Mouse (Mus musculus) MEL-GATA-1-ER (cell line): ENCODE measurements around the gene Gm9507.
"Not testable (repeated sequence)": the region's sequence is repeated elsewhere in the genome, so short reads cannot be mapped to it uniquely, and the experiment has no call there.

Experiments used
- DNase-seq: peaks from one replicate; pipeline ENCODE4 v3.0.0-alpha.2; 2012; ENCODE audit warnings: low read depth; ENCODE audit errors: extremely low read depth

The Gm9507 gene

DNA sequence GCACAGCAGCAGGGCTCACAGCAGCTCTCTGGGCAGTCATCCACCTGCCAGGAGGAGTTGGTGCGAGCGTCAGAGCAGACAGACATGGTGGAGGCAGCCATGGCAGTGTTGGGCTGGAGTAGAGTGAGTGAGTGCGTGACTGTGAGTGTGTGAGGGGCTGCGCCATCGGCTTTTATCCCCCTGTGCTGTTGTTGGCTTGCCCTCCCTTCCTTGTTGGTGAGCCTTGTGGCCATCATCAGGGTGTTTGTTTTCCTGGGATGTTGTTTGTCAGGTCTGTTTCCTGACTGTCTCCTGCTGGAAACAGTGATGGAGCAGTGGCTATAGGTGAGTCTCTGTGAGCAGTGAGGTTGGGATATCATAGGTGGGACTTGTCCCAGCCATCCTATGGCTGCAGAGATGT is at the start of gene Gm9507:
Gene Gm9507, minus strand, starts transcription at position 101 of the 400 bp plus-strand sequence.
- no peak for DNase-seq

DNA sequence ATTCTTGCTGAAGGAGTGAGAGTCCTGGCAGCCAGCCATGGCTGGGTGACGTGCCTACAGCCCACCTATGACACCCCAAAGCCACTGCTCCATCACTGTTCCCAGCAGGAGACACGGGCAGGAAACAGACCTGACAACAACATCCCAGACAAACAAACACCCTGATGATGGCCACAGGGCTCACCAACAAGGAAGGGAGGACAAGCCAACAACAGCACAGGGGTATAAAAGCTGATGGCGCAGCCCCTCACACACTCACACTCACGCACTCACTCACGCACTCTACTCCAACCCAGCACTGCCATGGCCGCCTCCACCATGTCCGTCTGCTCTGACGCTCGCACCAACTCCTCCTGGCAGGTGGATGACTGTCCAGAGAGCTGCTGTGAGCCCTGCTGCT is 40.9 kb upstream of the Gm9507 start, which contains the start of gene Gm10318:
Gene Gm10318, plus strand, starts transcription at position 301 of the 400 bp plus-strand sequence.
- DNase-seq: no peak

DNA sequence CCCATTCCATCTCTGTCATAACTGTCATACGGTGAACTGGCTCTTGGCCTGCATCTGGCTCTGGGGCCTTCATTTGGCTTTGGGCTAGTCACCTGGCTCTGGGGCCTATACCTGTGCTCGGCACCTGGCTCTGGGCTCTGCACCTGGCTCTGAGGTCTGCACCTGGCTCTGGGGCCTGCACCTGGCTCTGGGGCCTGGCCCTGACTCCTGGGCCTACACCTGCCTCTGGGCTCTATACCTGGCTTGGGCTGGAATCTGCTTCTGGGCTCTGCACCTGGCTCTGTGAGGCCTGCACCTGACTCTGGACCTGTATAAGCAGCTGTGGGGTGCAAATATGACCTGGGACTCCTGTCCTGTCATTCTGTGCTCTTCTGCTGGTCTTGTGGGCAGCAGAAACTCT is 35.9 kb upstream of the Gm9507 start:
- DNase-seq: no peak

DNA sequence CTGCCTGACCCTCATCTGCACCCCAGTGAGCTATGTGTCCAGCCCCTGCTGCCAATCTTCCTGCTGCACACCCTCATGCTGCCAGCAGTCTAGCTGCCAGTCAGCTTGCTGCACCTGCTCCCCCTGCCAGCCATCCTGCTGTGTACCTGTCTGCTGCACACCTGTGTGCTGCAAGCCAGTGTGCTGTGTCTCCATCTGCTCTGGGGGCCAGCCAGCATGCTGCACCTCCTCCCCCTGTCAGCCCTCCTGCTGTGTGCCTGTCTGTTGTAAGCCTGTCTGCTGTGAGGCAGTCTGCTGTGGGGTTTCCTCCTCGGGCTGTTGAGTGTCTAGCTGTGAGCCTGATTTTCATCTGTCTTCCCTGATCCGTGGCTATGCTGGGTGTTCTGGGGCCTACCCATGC is 35.3 kb upstream of the Gm9507 start:
- no peak for DNase-seq

DNA sequence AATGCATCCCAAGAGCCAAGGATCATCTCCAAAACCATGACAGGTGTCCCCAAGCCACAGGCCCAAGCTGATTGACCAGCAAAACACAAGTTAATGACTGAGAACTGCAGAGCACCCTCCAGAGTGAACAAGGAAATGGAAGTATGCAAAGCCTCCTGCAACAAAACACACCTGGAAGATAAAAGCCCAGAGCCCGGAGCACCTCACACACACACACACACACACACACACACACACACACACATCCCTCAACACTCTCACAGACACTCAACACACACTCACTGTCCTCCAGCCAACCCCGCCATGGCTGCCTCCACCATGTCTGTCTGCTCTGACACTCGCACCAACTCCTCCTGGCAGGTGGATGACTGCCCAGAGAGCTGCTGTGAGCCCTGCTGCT is 34.9 kb upstream of the Gm9507 start, which contains the start of gene Gm36176:
Gene Gm36176, plus strand, starts transcription at position 301 of the 400 bp plus-strand sequence.
- no peak for DNase-seq

DNA sequence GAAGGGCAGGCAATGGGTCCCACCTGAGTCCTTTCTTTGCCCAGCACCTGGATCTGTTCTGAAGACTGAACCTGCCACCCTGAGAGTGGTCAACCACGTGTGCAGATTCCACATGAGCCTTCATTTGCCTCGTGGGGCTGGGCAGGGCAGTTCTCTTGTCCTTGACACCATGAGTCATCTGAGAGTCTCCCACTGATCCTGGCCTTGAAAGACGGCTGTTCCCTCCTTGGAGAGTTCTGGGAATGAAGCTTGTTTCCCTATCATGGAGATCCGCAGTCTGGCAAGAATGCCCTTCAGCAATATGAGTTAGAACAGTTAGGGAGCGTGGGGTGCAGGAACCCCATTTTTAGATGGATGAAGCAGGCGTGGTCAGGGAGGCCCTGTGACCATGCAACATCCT is 27.4 kb upstream of the Gm9507 start:
- no peak for DNase-seq

DNA sequence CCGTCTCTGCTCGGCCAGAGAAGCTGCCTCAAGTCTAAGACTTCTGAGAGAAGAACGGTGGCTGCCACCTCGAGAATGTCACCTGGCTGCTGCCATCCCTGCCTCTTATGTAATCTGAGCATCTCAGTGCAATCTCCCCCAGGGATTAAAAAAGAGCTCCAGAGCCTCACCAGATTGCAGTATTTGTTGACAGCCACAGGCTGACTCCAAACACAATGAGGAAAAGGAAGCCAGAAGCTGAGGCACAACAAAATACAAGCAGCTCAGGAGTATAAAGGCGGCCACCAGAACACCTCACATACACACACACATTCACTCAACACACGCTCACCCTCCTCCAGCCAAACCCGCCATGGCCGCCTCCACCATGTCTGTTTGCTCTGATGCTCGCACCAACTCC is 24.0 kb upstream of the Gm9507 start, which contains the start of gene Krtap10-10:
Gene Krtap10-10, plus strand, starts transcription at position 301 of the 400 bp plus-strand sequence.
- no peak for DNase-seq

DNA sequence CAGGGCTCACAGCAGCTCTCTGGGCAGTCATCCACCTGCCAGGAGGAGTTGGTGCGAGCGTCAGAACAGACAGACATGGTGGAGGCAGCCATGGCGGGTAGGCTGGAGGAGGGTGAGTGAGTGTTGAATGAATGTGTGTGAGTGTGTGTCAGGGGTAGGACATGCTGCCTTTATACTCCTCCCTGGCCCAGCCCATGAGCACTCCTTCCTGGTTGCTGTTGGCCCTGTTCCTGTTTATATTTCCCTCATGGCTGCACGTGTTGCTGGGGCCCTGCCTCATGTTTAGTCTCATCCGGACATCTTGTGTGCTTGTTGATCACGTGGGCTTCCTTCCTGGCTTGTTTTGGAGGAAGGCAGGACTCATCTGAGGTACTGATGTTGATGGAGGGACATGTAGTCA is 15.3 kb upstream of the Gm9507 start, which contains the start of gene Krtap10-4:
Gene Krtap10-4, minus strand, starts transcription at position 145 of the 400 bp plus-strand sequence.
- no peak for DNase-seq

DNA sequence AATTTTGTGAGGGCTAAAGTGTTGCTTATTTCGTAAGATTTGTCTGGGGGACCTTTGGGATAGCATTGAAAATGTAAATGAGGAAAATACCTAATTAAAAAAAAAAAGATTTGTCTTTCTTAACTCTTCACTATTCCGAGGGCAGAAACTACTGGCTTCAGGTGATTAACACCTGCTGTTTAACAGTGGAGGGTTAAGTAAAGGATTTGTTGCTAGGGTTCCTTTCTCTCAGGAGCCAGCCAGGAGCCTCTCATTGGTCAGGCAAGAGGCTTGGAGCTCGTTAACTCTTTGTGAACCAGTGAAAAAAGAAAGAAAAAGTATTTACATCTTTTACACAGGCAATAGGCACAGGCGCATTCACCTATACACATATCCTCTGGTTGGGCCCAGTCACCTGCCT is 7.6 kb upstream of the Gm9507 start:
- no peak for DNase-seq

DNA sequence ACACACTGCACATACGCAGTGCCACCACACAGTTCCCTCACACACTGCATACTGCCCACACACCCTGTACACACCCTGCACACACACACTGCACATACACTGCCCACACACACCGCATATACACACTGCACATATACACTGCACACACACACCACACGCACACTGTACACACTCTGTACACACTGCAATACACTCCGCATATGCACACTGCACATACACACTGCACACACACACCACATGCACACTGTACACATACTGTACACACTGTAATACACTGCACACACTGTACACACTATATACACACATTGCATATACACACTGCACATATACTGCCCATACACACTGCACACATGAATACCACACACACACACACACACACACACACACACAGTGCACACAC is 6.9 kb upstream of the Gm9507 start:
- no peak for DNase-seq

DNA sequence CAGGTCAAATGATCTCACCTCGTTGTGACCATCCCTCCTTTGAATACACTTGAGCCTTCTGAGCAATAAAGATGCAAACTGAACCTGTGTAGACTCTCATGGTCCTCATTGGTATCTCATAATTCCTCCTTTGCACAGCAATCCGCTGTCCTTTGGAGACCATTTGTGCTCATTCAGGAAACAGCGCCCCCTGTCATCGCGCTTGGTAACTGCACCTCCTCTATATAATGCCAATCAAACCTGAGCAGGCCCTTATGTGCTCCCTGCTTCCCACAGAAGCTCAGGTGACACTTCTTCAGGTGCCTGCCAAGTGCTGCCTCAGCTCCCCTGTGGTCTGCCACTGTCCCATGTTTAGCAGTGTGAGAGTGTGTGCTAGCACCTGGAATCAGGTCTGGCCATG is 3.9 kb upstream of the Gm9507 start:
- DNase-seq: no peak

DNA sequence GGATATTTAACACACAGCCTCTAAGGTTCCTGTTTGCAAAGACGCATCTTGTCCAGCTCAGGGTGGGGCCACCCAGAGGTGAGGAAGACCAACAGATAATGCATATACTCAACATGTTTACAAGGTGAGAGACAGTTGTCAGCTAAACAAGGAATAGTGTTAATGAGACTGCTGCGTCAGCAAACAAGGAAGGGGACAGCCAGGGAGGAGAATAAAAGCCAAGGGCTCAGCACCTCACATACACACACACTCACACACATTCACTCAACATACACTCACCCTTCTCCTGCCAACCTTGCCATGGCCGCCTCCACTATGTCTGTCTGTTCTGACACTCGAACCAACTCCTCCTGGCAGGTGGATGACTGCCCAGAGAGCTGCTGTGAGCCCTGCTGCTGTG is 2.7 kb upstream of the Gm9507 start, which contains the start of gene Gm2696:
Gene Gm2696, plus strand, starts transcription at position 301 of the 400 bp plus-strand sequence.
- DNase-seq: no peak

DNA sequence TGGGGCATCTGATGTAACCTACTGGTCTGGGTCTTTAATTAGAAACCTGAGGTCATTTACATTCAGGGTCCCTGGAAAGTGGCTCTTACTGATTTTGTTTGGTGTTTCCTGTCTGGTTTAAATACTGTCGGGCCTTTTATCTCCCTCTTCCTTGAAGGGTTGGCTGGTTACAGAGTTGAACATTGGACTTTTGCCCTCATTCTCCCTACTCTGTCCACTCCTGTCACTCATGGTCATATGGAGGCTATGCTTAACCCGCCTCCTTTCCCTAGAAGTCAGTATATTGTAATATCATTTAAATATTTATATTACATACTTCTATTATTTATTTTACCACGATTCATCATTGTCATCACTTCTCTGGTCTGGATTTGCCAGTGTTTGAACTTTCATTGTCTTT is 7.5 kb downstream of the Gm9507 start:
- no peak for DNase-seq

DNA sequence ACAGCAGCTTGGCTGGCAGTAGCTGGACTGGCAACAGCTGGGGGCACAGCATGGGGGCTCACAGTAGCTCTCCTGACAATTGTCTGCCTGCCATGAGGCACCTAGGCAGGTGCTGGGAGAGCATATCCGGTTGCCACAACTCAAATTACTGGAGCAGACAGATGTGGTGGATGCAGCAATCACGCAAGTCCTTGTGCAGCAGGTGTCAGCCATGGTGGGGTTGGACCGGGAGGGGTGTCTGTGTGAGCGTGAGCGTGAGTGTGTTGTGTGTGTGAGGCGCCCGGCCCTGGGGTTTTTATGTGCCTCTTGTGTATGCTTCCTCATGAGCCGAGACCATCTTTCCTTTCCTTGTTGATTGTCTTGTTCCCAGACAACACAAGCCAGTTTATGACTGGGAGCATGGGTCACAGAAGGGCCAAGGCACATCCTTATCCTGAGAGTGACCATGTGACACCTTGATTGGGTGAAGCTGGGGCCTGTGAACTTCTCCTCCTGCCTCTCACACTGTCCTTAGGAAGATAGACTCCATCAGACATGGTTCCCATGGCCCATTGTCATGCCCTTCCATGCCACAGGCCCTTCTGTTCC is 12.6 kb downstream of the Gm9507 start, which contains the start of gene Gm19668:
Gene Gm19668, minus strand, starts transcription at position 213 of the 588 bp plus-strand sequence.
- no peak for DNase-seq

DNA sequence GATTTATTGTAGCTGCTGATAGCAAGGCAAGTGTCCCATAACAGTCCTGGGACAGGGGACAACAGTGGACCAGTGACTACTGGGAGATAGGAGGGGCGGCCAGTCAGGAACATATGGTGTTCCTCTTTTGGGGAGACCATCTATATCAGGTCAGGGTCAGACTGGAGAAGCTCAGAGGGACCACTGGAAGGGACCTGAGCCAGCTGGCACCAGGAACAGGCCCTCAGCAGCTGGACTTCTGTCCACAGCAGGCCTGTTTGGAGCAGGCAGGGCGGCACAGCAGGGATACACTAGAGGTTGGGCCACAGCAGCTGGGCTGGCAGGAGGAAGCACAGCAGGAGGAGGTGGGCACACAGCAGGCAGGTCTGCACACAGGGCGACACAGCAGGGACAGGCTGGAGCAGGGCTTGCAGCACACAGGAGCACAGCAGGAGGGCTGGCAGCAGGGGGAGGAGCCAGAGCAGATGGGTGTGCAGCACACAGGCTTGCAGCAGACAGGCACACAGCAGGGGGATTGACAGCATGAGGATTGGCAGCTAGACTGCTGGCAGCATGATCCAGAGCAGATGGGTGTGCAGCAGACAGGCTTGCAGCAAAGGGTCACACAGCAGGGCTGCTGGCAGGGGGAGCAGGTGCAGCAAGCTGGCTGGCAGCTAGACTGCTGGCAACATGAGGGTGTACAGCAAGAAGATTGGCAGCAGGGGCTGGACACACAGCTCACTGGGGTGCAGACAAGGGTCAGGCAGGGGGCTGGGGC is 13.3 kb downstream of the Gm9507 start:
- DNase-seq: not testable (repeated sequence)

DNA sequence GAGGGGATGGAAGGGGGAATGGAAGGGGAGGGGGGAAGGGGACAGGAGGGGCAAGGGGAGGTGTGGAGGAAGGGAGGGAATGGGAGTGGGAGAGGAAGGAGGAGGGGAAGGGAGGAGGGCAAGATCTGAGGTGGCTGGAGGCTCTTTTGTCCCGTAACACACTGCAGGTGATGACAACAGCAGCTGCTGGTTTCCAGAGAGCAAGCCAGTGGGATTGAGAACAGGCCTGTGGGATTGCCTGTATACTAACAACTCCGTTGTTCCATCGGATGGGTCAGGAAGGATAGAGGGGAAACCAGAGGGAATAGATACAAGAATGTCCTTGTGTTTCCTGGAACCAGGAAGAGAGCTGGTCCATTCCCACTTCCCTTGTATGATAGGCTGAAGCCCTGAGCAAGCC is 14.0 kb downstream of the Gm9507 start:
- no peak for DNase-seq

DNA sequence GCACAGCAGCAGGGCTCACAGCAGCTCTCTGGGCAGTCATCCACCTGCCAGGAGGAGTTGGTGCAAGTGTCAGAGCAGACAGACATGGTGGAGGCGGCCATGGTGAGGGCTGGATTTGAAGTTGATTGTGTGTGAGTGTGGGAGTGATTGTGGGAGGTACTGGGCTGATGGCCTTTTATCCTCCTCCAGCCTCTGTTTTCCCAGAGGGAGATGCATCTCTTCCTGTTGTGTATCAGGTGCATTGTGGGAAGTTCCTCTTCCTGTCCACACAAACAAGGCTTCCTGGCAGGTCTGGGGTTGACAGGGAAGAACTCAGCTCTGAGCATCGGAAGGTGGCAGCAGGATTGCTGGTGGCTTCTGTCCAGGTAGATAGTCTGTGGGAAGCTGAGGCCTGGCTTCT is 16.7 kb downstream of the Gm9507 start, which contains the start of gene Gm9639:
Gene Gm9639, minus strand, starts transcription at position 101 of the 400 bp plus-strand sequence.
- DNase-seq: no peak

DNA sequence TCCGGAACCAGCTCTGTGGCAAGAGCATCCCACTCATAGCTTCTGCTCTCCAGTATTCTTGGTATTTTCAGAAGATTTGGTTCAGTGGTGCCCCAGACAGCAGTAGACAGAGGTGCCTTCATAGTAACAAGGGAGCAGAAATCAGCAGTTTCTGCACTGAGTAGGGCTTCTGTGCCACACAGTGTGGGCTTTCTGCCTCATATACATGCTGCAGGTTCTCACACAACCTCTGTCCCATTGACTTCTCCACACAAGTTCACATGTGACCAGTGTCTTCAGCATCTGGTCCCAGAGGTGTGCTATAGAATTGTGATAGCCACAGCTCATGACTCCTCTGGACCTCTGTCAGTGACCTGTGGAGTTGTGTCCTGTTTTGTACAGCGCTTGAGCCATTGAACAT is 23.0 kb downstream of the Gm9507 start:
- no peak for DNase-seq

DNA sequence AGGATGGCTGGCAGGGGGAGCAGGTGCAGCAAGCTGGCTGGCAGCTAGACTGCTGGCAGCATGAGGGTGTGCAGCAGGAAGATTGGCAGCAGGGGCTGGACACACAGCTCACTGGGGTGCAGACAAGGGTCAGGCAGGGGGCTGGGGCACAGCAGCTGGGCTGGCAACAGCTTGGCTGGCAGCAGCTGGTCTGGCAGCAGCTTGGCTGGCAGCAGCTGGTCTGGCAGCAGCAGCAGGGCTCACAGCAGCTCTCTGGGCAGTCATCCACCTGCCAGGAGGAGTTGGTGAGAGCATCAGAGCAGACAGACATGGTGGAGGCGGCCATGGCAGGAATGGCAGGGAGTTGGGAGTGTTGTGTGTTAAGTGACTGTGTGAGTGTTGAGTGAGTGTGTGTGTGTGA is 23.8 kb downstream of the Gm9507 start, which contains the start of gene Gm7137:
Gene Gm7137, minus strand, starts transcription at position 325 of the 400 bp plus-strand sequence.
- not testable (repeated sequence) for DNase-seq

DNA sequence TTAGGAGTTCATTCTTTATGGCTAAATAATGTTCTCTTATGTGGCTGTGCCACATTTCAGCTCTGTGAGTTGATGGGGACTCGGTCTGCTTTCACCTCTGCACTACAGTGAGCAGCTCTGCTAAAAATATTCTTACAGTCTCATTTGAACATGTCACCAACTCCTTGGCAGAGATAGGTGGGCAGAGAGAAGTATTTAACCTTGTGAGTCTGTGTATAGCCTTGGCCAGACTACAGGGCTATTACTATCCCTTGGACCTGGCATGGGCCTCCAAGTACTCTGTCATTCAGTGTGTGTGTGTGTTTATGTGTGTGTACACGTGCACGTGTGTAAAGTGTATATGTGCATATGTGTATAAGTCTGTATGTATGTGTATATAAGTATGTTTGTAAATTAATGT is 28.2 kb downstream of the Gm9507 start:
- not testable (repeated sequence) for DNase-seq

DNA sequence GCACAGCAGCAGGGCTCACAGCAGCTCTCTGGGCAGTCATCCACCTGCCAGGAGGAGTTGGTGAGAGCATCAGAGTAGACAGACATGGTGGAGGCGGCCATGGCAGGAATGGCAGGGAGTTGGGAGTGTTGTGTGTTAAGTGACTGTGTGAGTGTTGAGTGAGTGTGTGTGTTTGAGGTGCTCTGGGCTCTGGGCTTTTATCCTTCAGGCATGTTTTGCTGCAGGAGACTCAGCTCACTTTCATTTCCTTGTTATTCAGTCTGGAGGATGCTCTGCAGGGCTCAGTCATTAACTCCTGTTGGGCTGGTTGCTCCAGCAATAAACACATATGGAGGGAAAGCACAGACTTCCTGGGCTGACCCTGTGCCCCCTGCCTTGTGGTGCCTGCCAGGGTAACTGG is 29.2 kb downstream of the Gm9507 start, which contains the start of gene Gm3250:
Gene Gm3250, minus strand, starts transcription at position 101 of the 400 bp plus-strand sequence.
- DNase-seq: not testable (repeated sequence)

DNA sequence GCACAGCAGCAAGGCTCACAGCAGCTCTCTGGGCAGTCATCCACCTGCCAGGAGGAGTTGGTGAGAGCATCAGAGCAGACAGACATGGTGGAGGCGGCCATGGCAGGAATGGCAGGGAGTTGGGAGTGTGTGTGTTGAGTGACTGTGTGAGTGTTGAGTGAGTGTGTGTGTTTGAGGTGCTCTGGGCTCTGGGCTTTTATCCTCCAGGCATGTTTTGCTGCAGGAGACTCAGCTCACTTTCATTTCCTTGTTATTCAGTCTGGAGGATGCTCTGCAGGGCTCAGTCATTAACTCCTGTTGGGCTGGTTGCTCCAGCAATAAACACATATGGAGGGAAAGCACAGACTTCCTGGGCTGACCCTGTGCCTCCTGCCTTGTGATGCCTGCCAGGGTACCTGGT is 34.8 kb downstream of the Gm9507 start, which contains the start of gene Gm7138:
Gene Gm7138, minus strand, starts transcription at position 101 of the 400 bp plus-strand sequence.
- not testable (repeated sequence) for DNase-seq
